Mouse (Mus musculus) midbrain, embryonic 15.5 days (tissue): Measurements from ENCODE around the gene Agtrap. TPM values are rescaled to one million over a fixed set of nuclear protein-coding genes. Genes with fewer than 3 reads are reported as not detected.

Experiments used
- ATAC-seq: fragments of 200-750 bp; cut with Nextera tagmentation; replicated peaks from 2 replicates; pipeline ENCODE4 v1.8.0; 2017; ENCODE audit warnings: moderate TSS enrichment
- H3K27ac ChIP-seq: fragments of 300-500 bp; sonication (generic); 2 replicates; pipeline ENCODE4 v1.5.1; 2015; ENCODE audit warnings: mild to moderate bottlenecking, inconsistent platforms
- H3K27me3 ChIP-seq: fragments of 300-500 bp; sonication (generic); replicated peaks from 2 replicates; pipeline ENCODE4 v1.6.1; 2015; ENCODE audit warnings: inconsistent platforms
- H3K36me3 ChIP-seq: fragments of 300-500 bp; sonication (generic); replicated peaks from 2 replicates; pipeline ENCODE4 v1.6.1; 2015; ENCODE audit warnings: inconsistent platforms
- H3K4me1 ChIP-seq: fragments of 300-500 bp; sonication (generic); 2 replicates; pipeline ENCODE4 v1.6.1; 2015; ENCODE audit warnings: inconsistent platforms
- H3K4me2 ChIP-seq: fragments of 300-500 bp; sonication (generic); 2 replicates; pipeline ENCODE4 v1.6.1; 2015; ENCODE audit warnings: inconsistent platforms, mild to moderate bottlenecking, moderate library complexity
- H3K4me3 ChIP-seq: fragments of 300-500 bp; sonication (generic); 2 replicates; pipeline ENCODE4 v1.5.1; 2015; ENCODE audit warnings: mild to moderate bottlenecking, inconsistent platforms
- H3K9ac ChIP-seq: fragments of 300-500 bp; sonication (generic); 2 replicates; pipeline ENCODE4 v1.6.1; 2015; ENCODE audit warnings: mild to moderate bottlenecking, inconsistent platforms
- H3K9me3 ChIP-seq: fragments of 300-500 bp; sonication (generic); 2 replicates; pipeline ENCODE4 v1.6.1; 2016; ENCODE audit warnings: inconsistent platforms
- WGBS: fragments of 180-500 bp; shearing (Covaris S2); methylation state at CpG from one replicate; pipeline ENCODE4 v1.1.7; 2015; ENCODE audit warnings: mixed read lengths; 5-methylcytosine and 5-hydroxymethylcytosine counted together
- polyA plus RNA-seq: library from polyadenylated mRNA; unstranded; fragments of >200 nt; fragmentation: Nextera tagmentation; extraction: Ambion mirVana; gene quantifications from 2 replicates; pipeline ENCODE4 v1.2.1, GENCODE M21; 2015

The Agtrap gene
- polyA plus RNA-seq, 1 experiment from 2014 or later: 5.5 TPM

GRCm38 (mm10) chr4:148039254-148040028, 48.4 kb downstream of the Agtrap start:
- peak overlapping the region; percentile 73 for H3K4me2 ChIP-seq
- peaks cover 57% of the 10 kb centered on the region for H3K4me1 ChIP-seq
- H3K9me3 ChIP-seq: no peaks in the 10 kb centered on the region
- H3K36me3 ChIP-seq: no peaks in the 10 kb centered on the region
- peak overlapping the region; percentile 70 for H3K4me3 ChIP-seq
- peak overlapping the region; percentile 59 for H3K9ac ChIP-seq
- H3K27ac ChIP-seq: peak overlapping the region; percentile 88
- WGBS: 20% methylated on average over 19 of the region's 19 CpGs
- no peak for ATAC-seq
- H3K27me3 ChIP-seq: no peaks in the 10 kb centered on the region

- peak within 1 kb of the TSS; percentile 73 for H3K4me2 ChIP-seq
- peak; percentile 93 for ATAC-seq
- WGBS: under 1% methylated on average over 54 of the region's 54 CpGs
- H3K9ac ChIP-seq: peak within 1 kb of the TSS; percentile 77
- H3K27me3 ChIP-seq: no peaks in the 10 kb centered on the region
- H3K27ac ChIP-seq: peak within 1 kb of the TSS; percentile 88
- no peaks in the 10 kb centered on the region for H3K9me3 ChIP-seq
- peaks cover 56% of the 10 kb centered on the region for H3K4me1 ChIP-seq
- peak within 1 kb of the TSS; percentile 70 for H3K4me3 ChIP-seq
- no peaks in the 10 kb centered on the region for H3K36me3 ChIP-seq
Measured at GRCm38 (mm10) chr4:148038600-148039253, 49.1 kb downstream of the Agtrap start, which contains the start of the genes Clcn6 and Mthfr. Clcn6 (minus strand) TSS chr4:148038821. Mthfr (plus strand) TSS chr4:148039077.

- Histone ChIP-seq H3K9me3 (no peaks in the 10 kb centered on the region), H3K27me3 (no peaks in the 10 kb centered on the region), H3K36me3 (no peaks in the 10 kb centered on the region), H3K4me2 (peak overlapping the region; percentile 50), H3K9ac (peak overlapping the region; percentile 77), H3K4me1 (peaks cover 55% of the 10 kb centered on the region), H3K4me3 (peak overlapping the region; percentile 70), H3K27ac (peak overlapping the region; percentile 88)
- ATAC-seq: no peak; the same call in 1 of the 2 replicates
- 6% methylated on average over 26 of the region's 26 CpGs for WGBS
Measured at GRCm38 (mm10) chr4:148038079-148038599, 49.7 kb downstream of the Agtrap start.

GRCm38 (mm10) chr4:148035440-148035839, 52.4 kb downstream of the Agtrap start:
- H3K36me3 ChIP-seq: no peaks in the 10 kb centered on the region
- ATAC-seq: no peak
- H3K27me3 ChIP-seq: no peaks in the 10 kb centered on the region
- no peaks in the 10 kb centered on the region for H3K9me3 ChIP-seq
- no peak overlapping the region for H3K4me3 ChIP-seq
- WGBS: 91% methylated on average over 3 of the region's 3 CpGs
- H3K4me1 ChIP-seq: peaks cover 28% of the 10 kb centered on the region
- H3K9ac ChIP-seq: no peak overlapping the region
- H3K4me2 ChIP-seq: no peak overlapping the region
- H3K27ac ChIP-seq: no peak overlapping the region

DNA sequence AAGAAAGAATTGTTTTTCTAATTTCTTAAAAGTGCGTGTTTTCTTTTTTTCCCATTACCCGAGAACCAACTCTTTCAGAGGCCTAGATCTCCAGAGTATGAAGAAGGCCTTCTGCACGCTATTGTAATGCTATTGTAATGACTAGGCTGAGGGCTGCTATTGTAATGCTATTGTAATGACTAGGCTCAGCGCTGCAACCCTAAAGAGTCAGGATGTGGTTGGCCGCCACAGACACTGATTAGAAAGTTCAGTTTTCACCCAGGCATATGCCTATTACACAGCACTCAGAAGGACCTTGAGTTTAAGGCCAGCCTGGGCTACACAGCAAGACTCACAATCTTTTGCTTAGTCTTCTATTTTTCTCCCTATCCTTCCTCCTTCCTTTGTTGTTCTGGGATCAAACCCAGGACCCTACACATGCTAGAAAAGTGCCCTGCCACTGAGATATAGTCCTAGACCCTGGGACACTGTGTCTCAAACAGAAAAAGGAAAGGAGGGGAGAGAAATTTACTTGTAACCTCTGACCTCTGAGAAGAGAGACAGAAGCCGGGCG, 53.9 kb downstream of the Agtrap start:
- peaks cover 8% of the 10 kb centered on the region; the same call in 1 of the 2 replicates for H3K36me3 ChIP-seq

DNA sequence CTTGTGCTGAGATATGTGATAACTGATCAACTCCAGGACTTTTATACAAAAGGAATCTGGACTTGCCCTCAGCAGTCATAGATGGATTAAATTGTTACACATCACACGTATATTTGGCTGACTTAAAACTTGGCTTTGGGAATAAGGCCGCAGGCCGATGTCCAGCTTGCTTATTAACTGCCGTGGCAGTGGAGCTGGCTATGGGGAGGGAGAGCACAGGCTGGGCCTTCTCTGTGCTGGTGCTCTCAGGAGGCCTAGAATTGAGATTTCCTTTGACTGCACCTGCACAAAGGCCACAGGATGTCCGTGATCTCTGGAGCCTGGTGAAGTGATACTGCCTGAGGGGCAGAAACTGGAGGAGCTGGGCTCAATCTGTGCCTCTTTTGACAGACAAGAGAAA, 57.3 kb downstream of the Agtrap start:
- H3K9me3 ChIP-seq: no peaks in the 10 kb centered on the region
- H3K36me3 ChIP-seq: peaks cover 28% of the 10 kb centered on the region; the same call in 1 of the 2 replicates
- H3K4me1 ChIP-seq: peaks cover 10% of the 10 kb centered on the region
- no peak overlapping the region for H3K4me3 ChIP-seq
- ATAC-seq: no peak
- H3K9ac ChIP-seq: no peak overlapping the region
- no peak overlapping the region for H3K27ac ChIP-seq
- H3K4me2 ChIP-seq: no peak overlapping the region
- 85% methylated on average over 5 of the region's 5 CpGs for WGBS
- H3K27me3 ChIP-seq: no peaks in the 10 kb centered on the region

More for the DNA sequence above, 53.9 kb downstream of the Agtrap start:
- Histone ChIP-seq H3K9me3 (no peaks in the 10 kb centered on the region), H3K4me2 (no peak overlapping the region), H3K4me1 (peaks cover 16% of the 10 kb centered on the region), H3K9ac (no peak overlapping the region), H3K27me3 (no peaks in the 10 kb centered on the region), H3K4me3 (no peak overlapping the region), H3K27ac (no peak overlapping the region)
- WGBS: 61% methylated on average over 7 of the region's 7 CpGs
- ATAC-seq: no peak

DNA sequence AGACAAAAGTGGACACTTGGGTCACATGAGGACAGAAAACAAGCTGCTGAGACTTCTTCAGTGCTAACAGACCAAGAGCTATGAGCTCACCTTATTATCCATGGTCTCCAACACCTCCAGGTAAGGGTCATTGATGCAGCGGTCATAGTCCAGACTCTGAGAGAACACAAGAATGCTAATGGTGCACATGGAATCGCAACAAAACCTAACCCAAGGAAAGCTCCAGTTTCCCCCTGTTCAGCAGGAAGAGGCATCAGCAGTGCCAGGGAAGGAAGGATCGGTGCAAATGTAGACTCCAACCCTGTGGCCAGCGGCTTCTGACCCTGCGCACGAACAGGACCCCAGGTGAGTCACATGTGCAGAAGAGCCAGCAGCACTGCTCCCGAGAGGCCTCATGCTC, 58.5 kb downstream of the Agtrap start:
- Histone ChIP-seq H3K9ac (no peak overlapping the region), H3K4me2 (no peak overlapping the region), H3K36me3 (peaks cover 38% of the 10 kb centered on the region), H3K4me3 (no peak overlapping the region), H3K27ac (no peak overlapping the region), H3K27me3 (no peaks in the 10 kb centered on the region), H3K9me3 (no peaks in the 10 kb centered on the region), H3K4me1 (0 out of 2 replicates have a peak, but pooled peaks cover 8% of the 10 kb centered on the region)
- WGBS: 93% methylated on average over 7 of the region's 7 CpGs
- no peak for ATAC-seq

Other genes starting within 250 kb of the Agtrap start
- gene Zfp933, start 239.7 kb downstream of the Agtrap start, polyA plus RNA-seq: 7.5 and 7.6 TPM in 2 replicates
- gene Miip, start 219.2 kb downstream of the Agtrap start, polyA plus RNA-seq: 43.3 and 48.3 TPM in 2 replicates
- 9.5 and 9.7 TPM in 2 replicates for gene Fv1, start 219.1 kb downstream of the Agtrap start, polyA plus RNA-seq
- gene Mfn2, start 183.3 kb downstream of the Agtrap start, polyA plus RNA-seq: 101 and 104 TPM in 2 replicates
- gene Plod1, start 151.3 kb downstream of the Agtrap start, polyA plus RNA-seq: 20.2 and 22.7 TPM in 2 replicates
- gene 2510039O18Rik, start 147.1 kb downstream of the Agtrap start, polyA plus RNA-seq: 12.8 and 16.5 TPM in 2 replicates
- not detected in 2 replicates for gene Nppb, start 102.2 kb downstream of the Agtrap start, polyA plus RNA-seq
- 3.6 and 6.4 TPM in 2 replicates for gene Nppa, start 87.3 kb downstream of the Agtrap start, polyA plus RNA-seq
- 36.2 and 38.0 TPM in 2 replicates for gene Clcn6, start 49.2 kb downstream of the Agtrap start, polyA plus RNA-seq
- 23.2 and 24.8 TPM in 2 replicates for gene Mthfr, start 49.0 kb downstream of the Agtrap start, polyA plus RNA-seq
- gene Mad2l2, start 42.4 kb upstream of the Agtrap start, polyA plus RNA-seq: 99.2 and 112 TPM in 2 replicates
- gene Draxin, start 42.7 kb upstream of the Agtrap start, polyA plus RNA-seq: 15.1 and 15.7 TPM in 2 replicates
- 21.6 and 21.7 TPM in 2 replicates for gene Fbxo6, start 64.1 kb upstream of the Agtrap start, polyA plus RNA-seq
- gene Fbxo44, start 72.5 kb upstream of the Agtrap start, polyA plus RNA-seq: 93.3 and 97.6 TPM in 2 replicates
- 5.9 and 6.2 TPM in 2 replicates for gene Fbxo2, start 72.6 kb upstream of the Agtrap start, polyA plus RNA-seq
- gene Disp3, start 199.9 kb upstream of the Agtrap start, polyA plus RNA-seq: 12.5 and 13.6 TPM in 2 replicates